Mouse (Mus musculus) forebrain, embryonic 12.5 days (tissue): ENCODE measurements around the gene 6030468B19Rik. TPM values are rescaled to one million over a fixed set of nuclear protein-coding genes. Genes with fewer than 3 reads are reported as not detected.

Source experiments
- ATAC-seq: fragments of 200-750 bp; cut with Nextera tagmentation; 2 replicates; pipeline ENCODE4 v1.8.0; 2017; ENCODE audit warnings: moderate TSS enrichment; ENCODE audit not compliant: low FRiP score
- H3K27ac ChIP-seq: fragments of 300-500 bp; sonication (generic); 2 replicates; pipeline ENCODE4 v1.5.1; 2016; ENCODE audit warnings: mild to moderate bottlenecking
- H3K27me3 ChIP-seq: fragments of 300-500 bp; sonication (generic); 2 replicates; pipeline ENCODE4 v1.6.1; 2016; ENCODE audit warnings: mild to moderate bottlenecking
- H3K36me3 ChIP-seq: fragments of 300-500 bp; sonication (generic); replicated peaks from 2 replicates; pipeline ENCODE4 v1.6.1; 2016; ENCODE audit warnings: mild to moderate bottlenecking
- H3K4me1 ChIP-seq: fragments of 300-500 bp; sonication (generic); 2 replicates; pipeline ENCODE4 v1.6.1; 2016
- H3K4me2 ChIP-seq: fragments of 300-500 bp; sonication (generic); 2 replicates; pipeline ENCODE4 v1.6.1; 2016; ENCODE audit warnings: mild to moderate bottlenecking, moderate library complexity
- H3K4me3 ChIP-seq: fragments of 300-500 bp; sonication (generic); replicated peaks from 2 replicates; pipeline ENCODE4 v1.5.1; 2016; ENCODE audit warnings: mild to moderate bottlenecking
- H3K9ac ChIP-seq: fragments of 300-500 bp; sonication (generic); 2 replicates; pipeline ENCODE4 v1.6.1; 2016; ENCODE audit warnings: mild to moderate bottlenecking
- H3K9me3 ChIP-seq: fragments of 300-500 bp; sonication (generic); 2 replicates; pipeline ENCODE4 v1.6.1; 2016
- WGBS: fragments of 180-500 bp; shearing (Covaris S2); methylation state at CpG from one replicate; pipeline ENCODE4 v1.1.7; 2016; 5-methylcytosine and 5-hydroxymethylcytosine counted together
- polyA plus RNA-seq: library from polyadenylated mRNA; unstranded; fragments of >200 nt; fragmentation: Nextera tagmentation; extraction: Ambion mirVana; gene quantifications from 2 replicates; pipeline ENCODE4 v1.2.1, GENCODE M21; 2016

The 6030468B19Rik gene
- polyA plus RNA-seq, 1 experiment from 2014 or later = not detected

GRCm38 (mm10) chr11:117854241-117854640 lies 56.8 kb downstream of the 6030468B19Rik start:
- H3K36me3 ChIP-seq = peaks cover 53% of the 10 kb centered on the region
- H3K9me3 ChIP-seq = 0 out of 2 replicates have a peak, but pooled peaks cover 5% of the 10 kb centered on the region
- ATAC-seq = no peak
- peaks cover 9% of the 10 kb centered on the region for H3K27me3 ChIP-seq
- 96% methylated on average over 9 of the region's 9 CpGs for WGBS
- no peak overlapping the region for H3K27ac ChIP-seq
- no peak overlapping the region for H3K4me2 ChIP-seq
- peaks cover 16% of the 10 kb centered on the region for H3K4me1 ChIP-seq
- no peak overlapping the region for H3K9ac ChIP-seq
- no peak overlapping the region for H3K4me3 ChIP-seq

- Histone ChIP-seq H3K27ac (no peak overlapping the region), H3K9me3 (0 out of 2 replicates have a peak, but pooled peaks cover 5% of the 10 kb centered on the region), H3K36me3 (peaks cover 53% of the 10 kb centered on the region), H3K4me2 (no peak overlapping the region), H3K27me3 (peaks cover 20% of the 10 kb centered on the region), H3K4me1 (peaks cover 13% of the 10 kb centered on the region), H3K4me3 (no peak overlapping the region), H3K9ac (no peak overlapping the region)
- ATAC-seq = no peak
- 99% methylated on average over 5 of the region's 5 CpGs for WGBS
These were observed 57.9 kb downstream of the 6030468B19Rik start for GRCm38 (mm10) chr11:117855360-117855759.

- WGBS = 92% methylated on average over 1 of the region's 1 CpGs
- H3K4me3 ChIP-seq = no peak overlapping the region
- peaks cover 15% of the 10 kb centered on the region; the same call in 1 of the 2 replicates for H3K4me1 ChIP-seq
- no peak for ATAC-seq
- peaks cover 53% of the 10 kb centered on the region for H3K36me3 ChIP-seq
- H3K27ac ChIP-seq = no peak overlapping the region
- peaks cover 27% of the 10 kb centered on the region for H3K27me3 ChIP-seq
- 0 out of 2 replicates have a peak, but pooled peaks cover 5% of the 10 kb centered on the region for H3K9me3 ChIP-seq
- H3K4me2 ChIP-seq = no peak overlapping the region
- no peak overlapping the region for H3K9ac ChIP-seq
These were observed 58.5 kb downstream of the 6030468B19Rik start for GRCm38 (mm10) chr11:117855975-117856374.

Other genes starting within 250 kb of the 6030468B19Rik start
- 23.7 and 25.0 TPM in 2 replicates for gene Tnrc6c, start 143.4 kb upstream of the 6030468B19Rik start, polyA plus RNA-seq
- gene Tmc8, start 15.6 kb upstream of the 6030468B19Rik start, polyA plus RNA-seq = 0.82 and 1.2 TPM in 2 replicates
- gene Tmc6, start 15.5 kb upstream of the 6030468B19Rik start, polyA plus RNA-seq = 3.0 and 4.4 TPM in 2 replicates
- 0.15 and 0.56 TPM in 2 replicates for gene Gm20708, start 12.0 kb downstream of the 6030468B19Rik start, polyA plus RNA-seq
- gene Syngr2, start 12.0 kb downstream of the 6030468B19Rik start, polyA plus RNA-seq = 20.6 and 25.5 TPM in 2 replicates
- gene Afmid, start 28.3 kb downstream of the 6030468B19Rik start, polyA plus RNA-seq = 5.6 and 5.9 TPM in 2 replicates
- gene Tk1, start 28.4 kb downstream of the 6030468B19Rik start, polyA plus RNA-seq = 110 and 115 TPM in 2 replicates
- 282 and 293 TPM in 2 replicates for gene Birc5, start 51.6 kb downstream of the 6030468B19Rik start, polyA plus RNA-seq
- not detected in 2 replicates for gene Tmem235, start 63.1 kb downstream of the 6030468B19Rik start, polyA plus RNA-seq
- 2.9 and 3.9 TPM in 2 replicates for gene Tha1, start 75.8 kb downstream of the 6030468B19Rik start, polyA plus RNA-seq
- 13.5 and 14.7 TPM in 2 replicates for gene Socs3, start 172.4 kb downstream of the 6030468B19Rik start, polyA plus RNA-seq
- gene Pgs1, start 188.6 kb downstream of the 6030468B19Rik start, polyA plus RNA-seq = 45.3 and 45.9 TPM in 2 replicates